Mouse (Mus musculus): ENCODE measurements at regions not wholly inside any gene's neighbourhood (a gene's known extent, or its start where the extent isn't known, plus 50 kb on each side); places are given as distances from the start of the nearest gene placed in this dataset.

DNA sequence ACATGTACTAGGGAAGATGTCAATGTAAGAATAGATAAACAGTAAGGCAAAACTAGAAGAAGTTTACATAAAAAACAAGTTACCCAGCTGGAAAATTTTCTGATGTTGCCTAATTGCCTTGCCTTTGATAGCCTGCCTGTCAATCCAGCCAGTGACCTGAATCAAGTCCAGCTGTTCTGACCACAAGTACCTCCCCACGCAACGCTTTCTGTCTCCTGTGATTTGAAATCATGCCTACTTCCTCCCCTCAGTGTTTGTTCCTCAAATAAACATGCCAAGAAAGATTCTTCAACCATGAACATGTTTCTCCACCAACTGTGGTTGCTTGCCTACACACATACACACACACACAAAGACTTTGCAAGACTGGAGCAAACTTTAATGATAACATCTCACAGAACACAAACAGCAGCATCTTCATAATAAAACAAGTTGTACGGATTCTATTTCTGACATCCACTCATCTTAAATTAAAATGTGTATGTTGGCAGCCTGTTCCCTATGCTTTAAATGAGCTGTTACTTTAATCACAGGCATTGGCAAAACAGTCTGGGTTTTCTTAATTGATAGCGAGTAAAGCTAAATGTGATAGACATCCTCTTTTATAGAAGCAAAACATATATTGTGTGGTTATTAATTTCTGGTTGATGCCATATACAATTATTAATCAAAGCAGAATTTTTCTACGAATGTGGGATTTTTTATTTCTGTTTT, 312.0 kb upstream of the Zc3h15 start:
- no peak for TF ChIP-seq CTCF (IDR thresholded peaks at IDR 0.05; ENCODE audit: low read depth)
- no peak for TF ChIP-seq EP300 (IDR thresholded peaks at IDR 0.05; ENCODE audit: low read depth)
